Mouse (Mus musculus) spleen, postnatal 4 days (tissue): Measurements from ENCODE around the gene Kantr.
"Not testable (repeated sequence)": the region's sequence is repeated elsewhere in the genome, so short reads cannot be mapped to it uniquely, and the experiment has no call there.

Experiments used
- DNase-seq, 2 experiments: peaks; one replicate each; pipeline ENCODE4 v3.0.0; 2022; ENCODE audit warnings: low spot score in 2 of 2

Gene Kantr

GRCm38 (mm10) chrX:152326996-152327688, at the start of gene Kantr:
Kantr (minus strand) TSS chrX:152327495.
- DNase-seq = peak; percentile 74 to 80

- DNase-seq = no peak
Measured at GRCm38 (mm10) chrX:152368397-152369273, 41.3 kb upstream of the Kantr start, which contains the start of gene Gpr173. Gpr173 (minus strand) TSS chrX:152368704.

GRCm38 (mm10) chrX:152368054-152368396, 40.7 kb upstream of the Kantr start:
- no peak for DNase-seq

GRCm38 (mm10) chrX:152366418-152366817, 39.1 kb upstream of the Kantr start:
- DNase-seq = no peak

GRCm38 (mm10) chrX:152352553-152353153, 25.4 kb upstream of the Kantr start:
- peak in 1 of 2 experiments; percentile 13 for DNase-seq

GRCm38 (mm10) chrX:152347041-152347440, 19.7 kb upstream of the Kantr start:
- no peak for DNase-seq

GRCm38 (mm10) chrX:152346587-152346986, 19.3 kb upstream of the Kantr start:
- no peak for DNase-seq

- no peak for DNase-seq
Measured at GRCm38 (mm10) chrX:152342903-152343302, 15.6 kb upstream of the Kantr start.

GRCm38 (mm10) chrX:152342358-152342901, 15.1 kb upstream of the Kantr start, which contains the start of gene Tspyl2:
Tspyl2 (minus strand) TSS chrX:152342425.
- DNase-seq = peak; percentile 86 to 90

- DNase-seq = no peak
Measured at GRCm38 (mm10) chrX:152341496-152341895, 14.2 kb upstream of the Kantr start.

- DNase-seq = peak; percentile 74 to 82
Measured at GRCm38 (mm10) chrX:152336546-152337332, 9.4 kb upstream of the Kantr start.

GRCm38 (mm10) chrX:152336123-152336522, 8.8 kb upstream of the Kantr start:
- DNase-seq = not testable (repeated sequence)

- not testable (repeated sequence) for DNase-seq
Measured at GRCm38 (mm10) chrX:152329400-152329799, 2.1 kb upstream of the Kantr start.

- DNase-seq = no peak
Measured at GRCm38 (mm10) chrX:152327689-152328052, 376 bp upstream of the Kantr start.

GRCm38 (mm10) chrX:152323584-152323983, 3.7 kb downstream of the Kantr start:
- peak in 1 of 2 experiments; percentile 29 for DNase-seq

- no peak for DNase-seq
Measured at GRCm38 (mm10) chrX:152322776-152323175, 4.5 kb downstream of the Kantr start.

GRCm38 (mm10) chrX:152320535-152320934, 6.8 kb downstream of the Kantr start:
- DNase-seq = no peak

- DNase-seq = peak; percentile 60 to 74
Measured at GRCm38 (mm10) chrX:152307942-152308341, 19.4 kb downstream of the Kantr start.

GRCm38 (mm10) chrX:152307371-152307770, 19.9 kb downstream of the Kantr start:
- peak; percentile 48 to 64 for DNase-seq

GRCm38 (mm10) chrX:152306224-152306623, 21.1 kb downstream of the Kantr start:
- DNase-seq = no peak

- DNase-seq = not testable (repeated sequence)
Measured at GRCm38 (mm10) chrX:152287026-152287425, 40.3 kb downstream of the Kantr start.
